Mouse (Mus musculus): Measurements from ENCODE around the gene Rnf34. TPM values are rescaled to one million over a fixed set of nuclear protein-coding genes. Genes with fewer than 3 reads are reported as not detected.

Gene Rnf34
- polyA plus RNA-seq (2012; rRNA removed): 3.0 and 3.7 TPM in 2 replicates

DNA sequence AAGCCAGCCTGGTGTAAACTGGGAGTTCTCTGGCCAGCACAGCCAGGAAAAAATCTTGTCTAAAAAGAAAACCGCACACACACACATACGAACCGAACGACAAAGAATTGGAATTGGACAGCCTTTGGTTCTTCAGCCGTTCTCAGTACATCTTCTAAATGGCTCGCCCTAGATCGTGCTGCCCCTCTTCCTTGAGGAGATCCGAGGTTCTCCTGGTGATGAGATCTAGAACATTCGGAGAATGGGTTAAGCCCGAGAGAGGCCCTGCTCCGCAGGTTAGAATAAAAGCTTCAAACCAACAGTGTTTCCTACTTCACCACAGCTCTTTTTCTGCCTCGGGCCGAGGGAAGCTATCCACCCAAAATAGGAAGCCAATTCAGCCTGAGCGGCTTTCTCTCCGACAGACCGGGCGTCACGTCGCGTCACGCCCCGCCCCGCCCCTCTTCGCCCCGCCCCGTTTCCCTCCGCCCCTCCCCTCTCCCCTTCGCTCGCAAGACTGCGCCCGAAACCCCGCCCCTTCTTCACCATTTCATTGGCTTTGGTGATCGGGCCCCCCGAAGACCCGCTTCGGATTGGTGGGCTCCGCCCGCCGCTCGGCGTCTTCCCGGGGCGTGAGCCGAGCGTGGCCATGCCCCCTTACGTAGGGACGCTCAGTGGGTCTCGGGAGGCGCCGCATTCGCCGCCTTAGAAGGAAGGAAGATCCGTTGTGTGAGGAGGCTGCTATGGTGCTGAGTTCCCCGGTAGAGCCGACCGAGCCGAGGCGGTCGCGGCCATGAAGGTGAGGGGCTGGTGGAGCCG, at the start of gene Rnf34:
Gene Rnf34 (plus strand): TSS at position 528 of the 798 bp plus-strand sequence.
- WGBS: 1% methylated on average over 61 of the region's 61 CpGs
- peak; percentile 98 for TF ChIP-seq POLR2A (IDR thresholded peaks at IDR 0.05; ENCODE audit: low read depth, low read length)
- no peak for TF ChIP-seq CTCF (IDR thresholded peaks at IDR 0.05; ENCODE audit: extremely low read depth, insufficient read length, insufficient replicate concordance, low read depth, low read length)

DNA sequence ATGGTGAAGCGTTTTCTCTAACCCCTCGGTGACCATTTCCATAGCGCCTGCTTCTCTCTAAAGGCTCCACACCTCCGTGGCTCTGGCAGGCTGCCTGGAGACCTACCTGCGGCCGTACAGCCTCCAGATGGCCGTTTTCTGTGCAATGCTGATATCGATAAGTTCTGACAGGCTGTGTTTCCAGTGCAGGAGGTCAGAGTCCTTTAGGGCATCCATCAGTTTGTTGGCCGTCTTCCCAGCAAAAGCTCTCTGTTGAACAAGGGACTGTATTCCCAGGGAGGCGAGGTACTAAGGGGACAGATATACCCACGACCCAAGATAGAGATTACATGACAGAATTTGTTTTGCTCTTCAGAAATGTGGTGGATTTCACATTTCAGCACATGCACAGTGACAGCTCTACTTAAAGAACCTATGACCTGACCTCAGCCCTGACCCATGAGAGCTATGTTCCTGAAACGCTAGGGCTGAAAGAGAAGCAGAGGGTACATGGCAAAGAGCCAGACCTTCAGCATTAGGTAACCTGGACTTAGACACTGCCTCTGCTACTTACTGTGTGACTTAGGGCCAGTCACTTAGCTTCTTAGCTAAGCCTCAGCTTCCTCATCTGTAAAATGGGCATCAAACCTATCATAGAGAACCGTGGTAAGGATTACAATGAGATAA, 49.4 kb upstream of the Rnf34 start:
- Histone ChIP-seq H3K4me3 (ENCODE audit: low read depth, low read length) (no peak overlapping the region), H3K27me3 (ENCODE audit: control insufficient read depth, insufficient read depth, low read length) (no peaks in the 10 kb centered on the region), H3K4me1 (ENCODE audit: control insufficient read depth, insufficient read depth, insufficient read length, low read length) (peaks cover 36% of the 10 kb centered on the region), H3K36me3 (ENCODE audit: control insufficient read depth, insufficient read depth, low read length) (peaks cover 27% of the 10 kb centered on the region), H3K27ac (ENCODE audit: insufficient read depth, low read depth, low read length) (peak overlapping the region; percentile 66)
- WGBS: 24% methylated on average over 13 of the region's 13 CpGs
- TF ChIP-seq POLR2A (IDR thresholded peaks at IDR 0.05; ENCODE audit: low read depth, low read length): no peak
- no peak for TF ChIP-seq CTCF (IDR thresholded peaks at IDR 0.05; ENCODE audit: extremely low read depth, insufficient read length, insufficient replicate concordance, low read depth, low read length)

More for the DNA sequence above, at the start of gene Rnf34:
- Histone ChIP-seq H3K4me3 (ENCODE audit: low read depth, low read length) (peak within 1 kb of the TSS; percentile 97), H3K4me1 (ENCODE audit: control insufficient read depth, insufficient read depth, insufficient read length, low read length) (peaks cover 5% of the 10 kb centered on the region; the same call in 1 of the 2 replicates), H3K27me3 (ENCODE audit: control insufficient read depth, insufficient read depth, low read length) (no peaks in the 10 kb centered on the region), H3K36me3 (ENCODE audit: control insufficient read depth, insufficient read depth, low read length) (no peaks in the 10 kb centered on the region), H3K27ac (ENCODE audit: insufficient read depth, low read depth, low read length) (peak within 1 kb of the TSS; percentile 78)

DNA sequence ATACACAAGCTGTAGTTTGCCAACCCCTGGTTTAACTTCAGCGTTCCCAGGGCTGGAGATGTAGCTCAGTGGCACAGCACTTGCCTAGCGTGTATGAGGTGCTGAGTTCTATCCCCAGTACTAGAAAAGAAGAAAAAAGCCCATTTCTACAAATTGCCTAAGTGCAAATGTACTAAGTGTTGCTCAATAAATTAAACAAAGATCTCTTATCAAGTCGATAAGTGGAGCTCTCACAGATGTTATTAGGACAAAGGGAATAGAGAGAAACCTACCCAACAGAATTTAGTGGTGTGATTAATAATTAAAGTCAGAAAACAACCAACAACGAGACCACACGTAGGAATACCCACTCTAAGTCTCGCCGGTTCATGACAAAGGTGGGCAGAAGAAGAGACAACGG, 48.2 kb upstream of the Rnf34 start:
- Histone ChIP-seq H3K4me3 (ENCODE audit: low read depth, low read length) (no peak overlapping the region), H3K36me3 (ENCODE audit: control insufficient read depth, insufficient read depth, low read length) (peaks cover 33% of the 10 kb centered on the region), H3K27ac (ENCODE audit: insufficient read depth, low read depth, low read length) (peak overlapping the region; percentile 10; the same call in 1 of the 2 replicates), H3K4me1 (ENCODE audit: control insufficient read depth, insufficient read depth, insufficient read length, low read length) (peaks cover 36% of the 10 kb centered on the region), H3K27me3 (ENCODE audit: control insufficient read depth, insufficient read depth, low read length) (no peaks in the 10 kb centered on the region)
- WGBS: 74% methylated on average over 8 of the region's 8 CpGs
- TF ChIP-seq CTCF (IDR thresholded peaks at IDR 0.05; ENCODE audit: extremely low read depth, insufficient read length, insufficient replicate concordance, low read depth, low read length): no peak
- TF ChIP-seq POLR2A (IDR thresholded peaks at IDR 0.05; ENCODE audit: low read depth, low read length): no peak

DNA sequence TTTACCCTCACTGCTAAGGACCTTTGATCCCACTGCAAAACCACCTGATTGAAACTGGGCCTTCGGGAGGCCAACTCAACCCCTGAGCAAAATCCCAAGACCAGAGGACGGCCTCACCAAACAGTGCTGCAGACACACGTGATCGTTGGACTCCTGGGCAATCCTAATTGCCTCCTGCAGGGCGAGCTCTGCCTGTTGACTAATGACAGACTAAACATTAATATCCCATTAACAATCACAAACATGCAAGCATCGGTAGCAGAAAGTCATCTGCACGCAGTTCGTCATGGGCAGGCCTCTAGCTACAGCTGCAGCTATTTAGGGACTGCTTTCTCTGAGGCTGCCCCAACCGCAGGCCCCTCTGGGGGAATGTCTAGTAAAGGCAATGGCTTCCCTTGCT, 47.1 kb upstream of the Rnf34 start:
- TF ChIP-seq POLR2A (IDR thresholded peaks at IDR 0.05; ENCODE audit: low read depth, low read length) (no peak), CTCF (IDR thresholded peaks at IDR 0.05; ENCODE audit: extremely low read depth, insufficient read length, insufficient replicate concordance, low read depth, low read length) (0 out of 2 replicates have a peak, but pooled peaks have one; percentile 8)
- Histone ChIP-seq H3K36me3 (ENCODE audit: control insufficient read depth, insufficient read depth, low read length) (peaks cover 34% of the 10 kb centered on the region), H3K27me3 (ENCODE audit: control insufficient read depth, insufficient read depth, low read length) (no peaks in the 10 kb centered on the region), H3K4me3 (ENCODE audit: low read depth, low read length) (no peak overlapping the region), H3K4me1 (ENCODE audit: control insufficient read depth, insufficient read depth, insufficient read length, low read length) (peaks cover 34% of the 10 kb centered on the region), H3K27ac (ENCODE audit: insufficient read depth, low read depth, low read length) (peak overlapping the region; percentile 23; the same call in 1 of the 2 replicates)
- 37% methylated on average over 9 of the region's 9 CpGs for WGBS

DNA sequence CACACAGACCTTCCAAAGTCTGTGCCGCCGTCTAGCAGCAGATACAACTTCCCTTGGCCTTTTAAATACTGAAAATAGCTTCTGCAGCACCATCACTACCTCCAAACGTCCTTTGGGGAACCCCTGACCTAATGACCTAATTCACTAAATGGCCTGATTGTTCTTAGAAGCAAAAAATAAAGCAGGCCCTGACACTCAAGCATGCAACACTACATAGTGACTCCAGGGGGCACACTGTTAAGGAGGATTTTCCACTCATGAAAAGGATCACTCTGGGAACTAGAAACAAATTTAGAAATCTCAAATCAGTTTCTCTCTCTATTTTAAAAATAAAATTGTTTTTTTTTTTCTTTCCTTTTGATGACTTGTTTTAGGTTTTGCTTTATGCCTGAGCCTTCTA, 44.3 kb upstream of the Rnf34 start:
- peaks cover 32% of the 10 kb centered on the region for H3K36me3 ChIP-seq (ENCODE audit: control insufficient read depth, insufficient read depth, low read length)
- peaks cover 13% of the 10 kb centered on the region for H3K4me1 ChIP-seq (ENCODE audit: control insufficient read depth, insufficient read depth, insufficient read length, low read length)
- no peaks in the 10 kb centered on the region for H3K27me3 ChIP-seq (ENCODE audit: control insufficient read depth, insufficient read depth, low read length)
- no peak overlapping the region for H3K4me3 ChIP-seq (ENCODE audit: low read depth, low read length)
- TF ChIP-seq POLR2A (IDR thresholded peaks at IDR 0.05; ENCODE audit: low read depth, low read length) (no peak), CTCF (IDR thresholded peaks at IDR 0.05; ENCODE audit: extremely low read depth, insufficient read length, insufficient replicate concordance, low read depth, low read length) (no peak)
- WGBS: 62% methylated on average over 3 of the region's 3 CpGs
- no peak overlapping the region for H3K27ac ChIP-seq (ENCODE audit: insufficient read depth, low read depth, low read length)

DNA sequence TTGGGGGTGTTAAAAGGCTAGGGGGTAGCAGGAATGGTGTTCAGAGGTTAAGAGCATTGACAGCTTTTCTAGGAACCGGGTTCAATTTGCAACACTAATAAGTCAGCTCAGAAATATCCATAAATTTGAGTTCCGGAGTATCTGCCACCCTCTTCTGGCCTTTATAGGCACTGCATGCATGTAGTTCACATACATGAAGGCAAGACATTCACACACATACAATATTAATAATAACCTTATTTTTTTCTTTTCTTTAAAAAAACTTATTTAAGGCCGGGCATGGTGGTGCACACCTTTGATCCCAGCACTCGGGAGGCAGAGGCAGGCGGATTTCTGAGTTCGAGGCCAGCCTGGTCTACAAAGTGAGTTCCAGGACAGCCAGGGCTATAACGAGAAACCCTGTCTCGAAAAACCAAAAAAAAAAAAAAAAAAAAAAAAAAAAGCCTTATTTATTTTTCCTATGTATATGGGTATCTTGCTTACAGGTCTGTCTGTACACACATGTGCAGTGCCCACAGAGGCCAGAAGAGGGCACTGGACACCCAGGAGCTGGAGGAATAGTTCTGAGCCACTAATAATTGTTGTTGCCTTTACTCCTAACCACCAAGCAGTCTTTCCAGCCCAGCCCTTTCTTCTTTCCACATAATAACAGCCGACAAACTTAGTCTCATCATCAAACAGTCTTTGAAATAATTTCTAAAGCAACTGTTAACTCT, 38.3 kb upstream of the Rnf34 start:
- H3K27me3 ChIP-seq (ENCODE audit: control insufficient read depth, insufficient read depth, low read length): no peaks in the 10 kb centered on the region
- no peak overlapping the region for H3K4me3 ChIP-seq (ENCODE audit: low read depth, low read length)
- no peaks in the 10 kb centered on the region for H3K4me1 ChIP-seq (ENCODE audit: control insufficient read depth, insufficient read depth, insufficient read length, low read length)
- no peak overlapping the region for H3K27ac ChIP-seq (ENCODE audit: insufficient read depth, low read depth, low read length)
- TF ChIP-seq POLR2A (IDR thresholded peaks at IDR 0.05; ENCODE audit: low read depth, low read length): no peak
- TF ChIP-seq CTCF (IDR thresholded peaks at IDR 0.05; ENCODE audit: extremely low read depth, insufficient read length, insufficient replicate concordance, low read depth, low read length): peak; percentile 77; the same call in 1 of the 2 replicates
- WGBS: 81% methylated on average over 9 of the region's 9 CpGs
- peaks cover 36% of the 10 kb centered on the region for H3K36me3 ChIP-seq (ENCODE audit: control insufficient read depth, insufficient read depth, low read length)

All from small intestine, adult 2 months (tissue).